Mouse (Mus musculus) embryonic facial prominence, embryonic 10.5 days (tissue): ENCODE results near the gene Mei1. TPM values are rescaled to one million over a fixed set of nuclear protein-coding genes. Genes with fewer than 3 reads are reported as not detected.
A peak's percentile ranks its signal among the peaks of the same experiment; 100 is the strongest.
"Not testable (repeated sequence)": the region's sequence is repeated elsewhere in the genome, so short reads cannot be mapped to it uniquely, and the experiment has no call there.

ENCODE experiments used
- DNase-seq: peaks from one replicate; pipeline ENCODE4 v3.0.0-alpha.2; 2017; ENCODE audit warnings: low spot score
- H3K27ac ChIP-seq: fragments of 300-500 bp; sonication (generic); replicated peaks from 2 replicates; pipeline ENCODE4 v1.5.1; 2016; ENCODE audit warnings: mild to moderate bottlenecking
- H3K27me3 ChIP-seq: fragments of 300-500 bp; sonication (generic); replicated peaks from 2 replicates; pipeline ENCODE4 v1.6.1; 2016; ENCODE audit warnings: low read depth, mild to moderate bottlenecking; ENCODE audit not compliant: poor library complexity, severe bottlenecking
- H3K36me3 ChIP-seq: fragments of 300-500 bp; sonication (generic); replicated peaks from 2 replicates; pipeline ENCODE4 v1.6.1; 2016; ENCODE audit warnings: mild to moderate bottlenecking, moderate library complexity
- H3K4me1 ChIP-seq: fragments of 300-500 bp; sonication (generic); 2 replicates; pipeline ENCODE4 v1.6.1; 2016
- H3K4me3 ChIP-seq: fragments of 300-500 bp; sonication (generic); 2 replicates; pipeline ENCODE4 v1.5.1; 2016; ENCODE audit warnings: mild to moderate bottlenecking, moderate library complexity
- H3K9me3 ChIP-seq: fragments of 300-500 bp; sonication (generic); 2 replicates; pipeline ENCODE4 v1.6.1; 2016; ENCODE audit warnings: mild to moderate bottlenecking
- WGBS: fragments of 180-500 bp; shearing (Covaris S2); methylation state at CpG from one replicate; pipeline ENCODE4 v1.1.7; 2016; 5-methylcytosine and 5-hydroxymethylcytosine counted together
- polyA plus RNA-seq: library from polyadenylated mRNA; unstranded; fragments of >200 nt; fragmentation: Nextera tagmentation; extraction: Ambion mirVana; gene quantifications from 2 replicates; pipeline ENCODE4 v1.2.1, GENCODE M21; 2016

Gene Mei1
- polyA plus RNA-seq, 1 experiment from 2014 or later = 0.14 TPM

GRCm38 (mm10) chr15:82091061-82091460 is 21.3 kb downstream of the Mei1 start:
- no peaks in the 10 kb centered on the region for H3K36me3 ChIP-seq
- 0 out of 2 replicates have a peak, but pooled peaks cover 3% of the 10 kb centered on the region for H3K4me1 ChIP-seq
- no peak for DNase-seq
- no peaks in the 10 kb centered on the region for H3K9me3 ChIP-seq
- WGBS = 81% methylated on average over 7 of the region's 7 CpGs
- peaks cover 17% of the 10 kb centered on the region for H3K27me3 ChIP-seq
- H3K4me3 ChIP-seq = no peak overlapping the region
- H3K27ac ChIP-seq = no peak overlapping the region

DNA sequence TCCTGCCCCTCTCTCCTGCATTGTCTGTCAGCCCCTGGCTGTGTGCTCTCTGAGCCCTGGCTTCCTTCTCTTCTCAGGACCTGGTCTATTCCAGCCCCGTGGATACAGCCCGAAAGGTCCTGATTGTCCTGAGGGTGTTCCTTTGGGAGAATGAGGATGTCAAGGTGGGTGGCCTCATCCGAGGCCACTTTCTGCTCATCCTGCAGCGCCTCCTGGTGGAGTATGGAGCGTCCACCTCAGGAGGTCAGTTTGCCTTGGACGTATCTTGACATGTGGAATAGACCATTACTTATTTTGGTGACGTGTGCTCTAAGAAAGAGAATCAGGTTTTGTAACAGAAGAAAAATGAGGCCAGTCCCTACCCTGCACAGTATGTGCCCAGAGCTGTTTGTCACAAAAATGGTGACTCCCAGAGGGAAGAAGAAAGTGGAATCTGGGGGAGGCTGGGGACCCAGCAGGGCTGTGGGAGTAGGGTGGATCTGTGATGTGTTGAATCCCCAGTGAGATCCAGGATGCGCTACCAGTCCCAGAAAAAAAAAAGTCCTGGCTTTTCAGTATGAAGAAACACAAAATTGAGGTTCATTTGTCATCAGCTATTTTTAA is 37.3 kb downstream of the Mei1 start:
- peak; percentile 60 for DNase-seq
- no peak overlapping the region for H3K27ac ChIP-seq
- no peaks in the 10 kb centered on the region for H3K36me3 ChIP-seq
- WGBS = 20% methylated on average over 8 of the region's 8 CpGs
- peaks cover 3% of the 10 kb centered on the region; the same call in 1 of the 2 replicates for H3K4me1 ChIP-seq
- H3K27me3 ChIP-seq = no peaks in the 10 kb centered on the region; the same call in 1 of the 2 replicates
- H3K4me3 ChIP-seq = no peak overlapping the region
- H3K9me3 ChIP-seq = no peaks in the 10 kb centered on the region

DNA sequence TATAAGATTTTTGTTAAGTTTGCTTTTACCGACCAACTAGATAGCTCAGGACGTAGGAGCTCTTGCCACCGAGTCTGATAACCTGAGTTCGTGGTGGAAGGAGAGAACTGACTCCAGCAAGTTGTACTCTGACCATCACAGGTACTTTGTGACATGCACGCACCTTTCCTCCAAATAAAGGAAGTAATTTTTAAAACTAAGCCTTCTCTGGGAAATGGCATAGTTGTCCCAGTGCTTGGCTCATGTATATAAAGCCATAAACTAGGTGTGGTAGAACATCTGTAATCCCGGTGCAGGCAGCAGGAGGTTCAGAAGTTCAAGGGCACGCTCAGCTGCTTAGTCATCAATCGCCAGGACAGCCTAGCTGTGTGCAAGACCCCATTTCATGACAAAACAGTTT is 50.7 kb downstream of the Mei1 start:
- WGBS = 90% methylated on average over 8 of the region's 8 CpGs
- Histone ChIP-seq H3K4me1 (no peaks in the 10 kb centered on the region), H3K27ac (no peak overlapping the region), H3K9me3 (no peaks in the 10 kb centered on the region), H3K27me3 (peaks cover 5% of the 10 kb centered on the region; the same call in 1 of the 2 replicates), H3K36me3 (no peaks in the 10 kb centered on the region), H3K4me3 (no peak overlapping the region)
- DNase-seq = no peak

DNA sequence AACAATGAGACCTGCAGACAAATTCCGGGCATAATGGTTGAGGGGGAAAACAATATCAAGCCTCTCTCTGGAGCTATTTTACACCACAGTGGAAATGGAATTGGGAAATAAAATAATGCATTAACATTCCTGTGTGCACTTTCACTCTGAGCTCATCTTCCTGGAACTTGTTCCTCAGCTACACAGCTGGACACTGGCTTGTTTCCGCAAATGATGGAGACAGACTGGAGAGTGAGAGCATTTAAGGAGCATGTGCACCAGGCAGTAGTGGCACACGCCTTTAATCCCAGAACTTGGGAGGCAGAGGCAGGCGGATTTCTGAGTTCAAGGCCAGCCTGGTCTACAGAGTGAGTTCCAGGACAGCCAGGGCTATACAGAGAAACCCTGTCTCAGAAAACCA is 56.9 kb downstream of the Mei1 start:
- DNase-seq = not testable (repeated sequence)
- 81% methylated on average over 4 of the region's 4 CpGs for WGBS

DNA sequence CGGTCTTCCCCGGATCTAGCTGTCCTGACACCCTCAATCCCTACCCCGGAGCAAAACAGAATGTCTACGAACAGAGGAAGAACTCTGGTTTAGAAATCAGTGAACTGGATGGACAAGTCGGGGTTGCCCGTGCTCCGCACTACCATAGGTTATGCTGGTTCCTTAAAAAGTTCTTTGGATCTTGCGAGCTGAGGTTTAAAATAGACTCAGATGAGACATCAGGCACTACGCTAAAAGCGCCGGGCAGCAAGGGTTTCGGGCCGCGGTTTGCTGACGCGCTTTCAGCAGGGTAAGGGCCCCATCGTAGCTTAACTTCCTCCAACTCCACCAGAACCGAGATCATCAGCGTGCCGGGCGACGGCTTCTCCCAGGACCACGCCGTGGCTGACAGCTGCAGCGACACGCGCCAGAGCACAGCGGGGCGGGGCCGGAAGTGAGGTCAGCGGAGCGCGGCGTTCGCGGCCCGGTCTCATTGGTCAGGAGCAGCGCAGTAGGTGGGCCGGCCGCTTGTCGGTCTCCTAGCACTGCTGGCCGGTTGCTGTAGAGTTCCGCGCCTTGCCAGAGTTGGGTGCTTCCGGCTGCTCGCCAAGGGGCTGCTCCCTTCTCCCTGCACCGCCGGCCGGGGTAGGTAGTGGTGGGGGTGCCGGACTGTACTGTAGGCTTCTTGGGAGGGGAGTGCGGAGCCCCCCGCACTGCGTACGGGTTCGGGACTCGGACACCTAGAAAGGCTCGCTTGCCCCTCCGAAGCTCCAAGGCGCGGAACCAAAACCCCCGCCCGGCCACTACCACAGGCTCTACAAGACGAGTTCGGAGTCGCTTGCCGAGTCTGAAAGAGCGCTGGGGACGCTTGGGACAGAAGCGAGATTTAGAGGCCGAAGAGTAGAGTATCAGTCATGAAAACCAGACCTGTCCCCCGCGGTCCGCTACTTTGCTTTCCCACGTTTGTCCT is 57.9 kb downstream of the Mei1 start, which contains the start of gene Ccdc134:
Gene Ccdc134, plus strand, starts transcription at position 497 of the 949 bp plus-strand sequence.
- Histone ChIP-seq H3K27me3 (peaks cover 13% of the 10 kb centered on the region; the same call in 1 of the 2 replicates), H3K4me1 (peaks cover 23% of the 10 kb centered on the region), H3K4me3 (peak within 1 kb of the TSS; percentile 82), H3K36me3 (peaks cover 28% of the 10 kb centered on the region), H3K9me3 (no peaks in the 10 kb centered on the region), H3K27ac (peak within 1 kb of the TSS; percentile 88)
- WGBS = 2% methylated on average over 74 of the region's 74 CpGs
- DNase-seq = peak; percentile 98

More for the DNA sequence above, 56.9 kb downstream of the Mei1 start:
- Histone ChIP-seq H3K4me1 (peaks cover 23% of the 10 kb centered on the region), H3K36me3 (peaks cover 19% of the 10 kb centered on the region), H3K27me3 (peaks cover 13% of the 10 kb centered on the region; the same call in 1 of the 2 replicates)
- H3K9me3 ChIP-seq, H3K27ac ChIP-seq, H3K4me3 ChIP-seq: not testable (repeated sequence)

DNA sequence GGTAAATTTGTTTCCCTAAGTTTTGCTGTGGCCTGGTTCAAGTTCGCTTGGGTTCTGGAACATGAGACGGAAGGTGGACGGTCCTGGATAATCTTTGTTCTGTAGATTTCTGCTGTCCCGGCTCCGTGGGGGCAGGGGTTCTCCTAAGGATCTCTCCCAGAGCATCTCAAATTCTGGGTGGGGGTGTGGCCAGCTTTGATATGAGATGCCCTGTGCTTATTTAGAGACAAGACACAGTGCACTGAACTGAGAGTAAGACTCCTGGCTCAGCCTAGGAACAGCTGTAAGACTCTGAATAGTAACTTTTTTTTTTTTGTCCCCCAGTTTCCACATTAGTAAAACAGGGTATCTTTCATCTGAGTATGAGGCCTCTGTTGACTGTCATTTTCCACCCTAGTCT is 58.6 kb downstream of the Mei1 start:
- peak overlapping the region; percentile 88 for H3K27ac ChIP-seq
- peaks cover 30% of the 10 kb centered on the region for H3K36me3 ChIP-seq
- H3K9me3 ChIP-seq = no peaks in the 10 kb centered on the region
- peaks cover 23% of the 10 kb centered on the region for H3K4me1 ChIP-seq
- H3K27me3 ChIP-seq = peaks cover 13% of the 10 kb centered on the region; the same call in 1 of the 2 replicates
- peak overlapping the region; percentile 82 for H3K4me3 ChIP-seq
- no peak for DNase-seq
- 2% methylated on average over 5 of the region's 5 CpGs for WGBS

DNA sequence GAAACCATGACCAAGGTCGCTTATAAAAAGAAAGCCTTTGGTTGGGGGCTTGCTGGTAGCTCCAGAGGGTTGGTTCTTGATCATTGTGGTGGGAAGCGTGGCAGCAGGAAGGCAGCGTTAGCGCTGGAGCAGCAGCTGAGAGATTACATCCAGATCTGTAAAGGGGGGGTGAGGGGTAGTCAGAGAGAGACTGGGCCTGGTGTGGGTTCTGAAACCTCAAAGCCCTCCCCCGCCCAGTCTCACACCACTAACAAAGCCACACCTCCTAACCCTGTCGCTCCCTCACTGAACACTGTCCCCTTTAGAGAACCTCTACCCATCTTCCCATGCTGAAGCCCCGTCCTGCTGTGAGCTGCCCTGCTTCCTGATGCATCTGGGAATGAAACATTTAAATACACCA is 60.8 kb downstream of the Mei1 start:
- WGBS = 63% methylated on average over 7 of the region's 7 CpGs
- Histone ChIP-seq H3K9me3 (no peaks in the 10 kb centered on the region), H3K4me3 (no peak overlapping the region), H3K36me3 (peaks cover 30% of the 10 kb centered on the region), H3K4me1 (peaks cover 23% of the 10 kb centered on the region), H3K27me3 (peaks cover 8% of the 10 kb centered on the region; the same call in 1 of the 2 replicates), H3K27ac (no peak overlapping the region)
- DNase-seq = no peak

DNA sequence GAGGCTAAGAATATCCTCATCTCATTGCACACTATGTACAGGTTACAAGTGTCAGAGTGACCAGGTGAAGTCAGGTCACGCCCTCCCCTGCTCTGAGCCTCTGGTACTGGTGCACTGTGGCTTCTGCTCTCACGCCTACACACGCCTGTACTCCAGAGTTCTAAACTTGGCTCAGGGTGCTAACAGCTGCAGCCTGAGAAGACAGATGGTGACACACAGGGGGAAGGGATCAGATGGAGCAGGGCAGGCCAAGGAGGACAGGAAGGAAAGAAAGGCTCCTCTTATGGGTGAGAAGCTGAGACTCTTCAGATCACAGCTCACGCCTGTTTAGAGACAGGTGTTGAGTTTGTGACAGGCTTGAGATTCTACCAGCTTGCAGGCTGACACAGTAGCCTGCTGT is 65.6 kb downstream of the Mei1 start:
- no peak overlapping the region for H3K27ac ChIP-seq
- 90% methylated on average over 4 of the region's 4 CpGs for WGBS
- no peaks in the 10 kb centered on the region for H3K27me3 ChIP-seq
- DNase-seq = no peak
- H3K9me3 ChIP-seq = no peaks in the 10 kb centered on the region
- H3K4me1 ChIP-seq = no peaks in the 10 kb centered on the region
- H3K36me3 ChIP-seq = peaks cover 35% of the 10 kb centered on the region
- no peak overlapping the region for H3K4me3 ChIP-seq

- H3K9me3 ChIP-seq = no peaks in the 10 kb centered on the region
- peak; percentile 62 for DNase-seq
- H3K27me3 ChIP-seq = no peaks in the 10 kb centered on the region
- 56% methylated on average over 4 of the region's 4 CpGs for WGBS
- no peak overlapping the region for H3K4me3 ChIP-seq
- H3K27ac ChIP-seq = no peak overlapping the region
- H3K36me3 ChIP-seq = peaks cover 29% of the 10 kb centered on the region
- no peaks in the 10 kb centered on the region for H3K4me1 ChIP-seq
These were observed 68.8 kb downstream of the Mei1 start for GRCm38 (mm10) chr15:82138565-82138964.

- H3K4me3 ChIP-seq = no peak overlapping the region
- peaks cover 4% of the 10 kb centered on the region; the same call in 1 of the 2 replicates for H3K4me1 ChIP-seq
- H3K9me3 ChIP-seq = no peaks in the 10 kb centered on the region
- H3K27ac ChIP-seq = no peak overlapping the region
- H3K36me3 ChIP-seq = peaks cover 29% of the 10 kb centered on the region
- H3K27me3 ChIP-seq = no peaks in the 10 kb centered on the region
- 89% methylated on average over 8 of the region's 8 CpGs for WGBS
- DNase-seq = no peak
These were observed 69.4 kb downstream of the Mei1 start for GRCm38 (mm10) chr15:82139196-82139595.

GRCm38 (mm10) chr15:82140355-82140754 is 70.6 kb downstream of the Mei1 start:
- 86% methylated on average over 3 of the region's 3 CpGs for WGBS
- Histone ChIP-seq H3K27me3 (no peaks in the 10 kb centered on the region), H3K27ac (no peak overlapping the region), H3K36me3 (peaks cover 29% of the 10 kb centered on the region), H3K4me3 (no peak overlapping the region), H3K4me1 (peaks cover 15% of the 10 kb centered on the region), H3K9me3 (no peaks in the 10 kb centered on the region)
- DNase-seq = no peak

- Histone ChIP-seq H3K27ac (peak overlapping the region; percentile 97), H3K36me3 (peaks cover 25% of the 10 kb centered on the region), H3K9me3 (no peaks in the 10 kb centered on the region), H3K4me3 (no peak overlapping the region), H3K27me3 (no peaks in the 10 kb centered on the region), H3K4me1 (peaks cover 37% of the 10 kb centered on the region)
- DNase-seq = no peak
- WGBS = 93% methylated on average over 5 of the region's 5 CpGs
These were observed 74.4 kb downstream of the Mei1 start for GRCm38 (mm10) chr15:82144157-82144556.
